Mouse (Mus musculus): Measurements from ENCODE around the gene Helz. TPM values are rescaled to one million over a fixed set of nuclear protein-coding genes. Genes with fewer than 3 reads are reported as not detected.
"Not testable (repeated sequence)": the region's sequence is repeated elsewhere in the genome, so short reads cannot be mapped to it uniquely, and the experiment has no call there.

Gene Helz
- total RNA-seq, 1 experiment = 43.5 TPM

DNA sequence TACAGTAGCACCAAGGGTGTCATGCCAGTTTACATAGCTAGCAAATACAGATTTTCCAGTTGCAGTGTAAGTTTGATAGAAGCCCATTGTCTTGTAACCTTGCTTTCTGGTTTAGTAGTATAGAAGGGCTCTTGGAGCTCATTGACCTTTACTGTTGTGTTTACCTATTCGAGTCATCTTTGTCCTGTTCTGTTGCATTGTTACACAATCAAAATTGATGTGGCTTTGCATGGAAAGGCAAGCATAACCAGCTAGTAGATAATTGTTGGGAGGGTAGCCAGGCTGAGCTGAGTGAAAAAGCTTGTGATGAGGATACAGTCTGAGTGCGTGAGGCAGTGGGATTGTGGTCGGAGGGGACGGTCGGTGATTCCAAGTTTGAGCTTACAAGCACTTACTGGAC is 12.1 kb downstream of the Helz start:
- H3K9me3 ChIP-seq (ENCODE audit: control insufficient read depth, insufficient read depth, low read depth, low read length) = no peaks in the 10 kb centered on the region
- H3K4me1 ChIP-seq (ENCODE audit: control insufficient read depth in 2 of 2, insufficient read depth in 2 of 2, low read length in 2 of 2, poor library complexity in 1 of 2) = peaks cover 0 to 3% of the 10 kb centered on the region in 2 experiments; a peak in 2 of 4 replicates
- H3K36me3 ChIP-seq (ENCODE audit: control insufficient read depth, insufficient read depth, low read length, poor library complexity, severe bottlenecking) = peaks cover 32% of the 10 kb centered on the region
- in situ Hi-C loops (cut with MboI; ENCODE audit: low sequenced_read_pairs in 2 of 2, unreplicated experiment in 2 of 2) = no loop called here
- no peak overlapping the region for H3K4me3 ChIP-seq (ENCODE audit: insufficient read depth in 1 of 2, low read depth in 1 of 2, low read length in 2 of 2, poor library complexity in 1 of 2, severe bottlenecking in 1 of 2)
- TF ChIP-seq ZNF384 (IDR thresholded peaks at IDR 0.05; ENCODE audit: low read depth, low read length) (no peak), MAFK (IDR thresholded peaks at IDR 0.05; ENCODE audit: insufficient read depth, low read depth, low read length) (no peak), HCFC1 (IDR thresholded peaks at IDR 0.05; ENCODE audit: borderline replicate concordance, insufficient read depth, low read length) (no peak), CHD2 (IDR thresholded peaks at IDR 0.05; ENCODE audit: low read depth, low read length) (no peak), ZC3H11A (IDR thresholded peaks at IDR 0.05; ENCODE audit: borderline replicate concordance, low read depth, low read length) (no peak)
- DNase-seq (ENCODE audit: low read depth, low spot score) = no peak
- no peak overlapping the region for H3K27ac ChIP-seq (ENCODE audit: insufficient read depth, low read depth, low read length, poor library complexity, severe bottlenecking)
- H3K9ac ChIP-seq (ENCODE audit: insufficient read depth, low read depth, low read length, poor library complexity, severe bottlenecking) = no peak overlapping the region

DNA sequence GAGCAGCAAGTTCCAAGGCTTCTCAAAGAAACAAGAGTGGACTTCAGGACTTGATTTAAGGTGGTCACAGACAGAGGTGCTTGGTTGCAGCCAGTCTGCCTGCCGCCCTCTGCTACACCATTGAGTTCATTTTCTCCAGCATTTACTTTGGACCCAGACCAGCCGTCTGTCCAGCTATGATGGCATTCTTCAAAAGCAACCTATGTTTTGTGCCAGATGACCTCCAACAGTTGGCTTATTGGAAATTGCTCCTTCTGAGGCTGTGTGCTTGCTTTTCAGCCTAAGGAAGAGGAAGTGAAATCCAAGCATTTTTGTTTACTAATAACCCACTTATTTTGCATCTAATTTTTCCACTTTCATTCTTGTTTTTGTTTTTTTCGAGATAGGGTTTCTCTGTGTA is 19.7 kb downstream of the Helz start:
- no peak for DNase-seq (ENCODE audit: low read depth, low spot score)
- in situ Hi-C loops (cut with MboI; ENCODE audit: low sequenced_read_pairs in 2 of 2, unreplicated experiment in 2 of 2) = no loop called here
- TF ChIP-seq MAFK (IDR thresholded peaks at IDR 0.05; ENCODE audit: insufficient read depth, low read depth, low read length) = no peak
- no peak for TF ChIP-seq HCFC1 (IDR thresholded peaks at IDR 0.05; ENCODE audit: borderline replicate concordance, insufficient read depth, low read length)
- no peak for TF ChIP-seq CHD2 (IDR thresholded peaks at IDR 0.05; ENCODE audit: low read depth, low read length)
- TF ChIP-seq ZNF384 (IDR thresholded peaks at IDR 0.05; ENCODE audit: low read depth, low read length) = no peak
- no peak for TF ChIP-seq ZC3H11A (IDR thresholded peaks at IDR 0.05; ENCODE audit: borderline replicate concordance, low read depth, low read length)
- no peak overlapping the region for H3K4me3 ChIP-seq (ENCODE audit: insufficient read depth in 1 of 2, low read depth in 1 of 2, low read length in 2 of 2, poor library complexity in 1 of 2, severe bottlenecking in 1 of 2)
- H3K27ac ChIP-seq (ENCODE audit: insufficient read depth, low read depth, low read length, poor library complexity, severe bottlenecking) = no peak overlapping the region
- H3K9me3 ChIP-seq (ENCODE audit: control insufficient read depth, insufficient read depth, low read depth, low read length) = 0 out of 2 replicates have a peak, but pooled peaks cover 3% of the 10 kb centered on the region
- no peaks in the 10 kb centered on the region for H3K4me1 ChIP-seq (ENCODE audit: control insufficient read depth in 2 of 2, insufficient read depth in 2 of 2, low read length in 2 of 2, poor library complexity in 1 of 2)
- no peak overlapping the region for H3K9ac ChIP-seq (ENCODE audit: insufficient read depth, low read depth, low read length, poor library complexity, severe bottlenecking)
- H3K36me3 ChIP-seq (ENCODE audit: control insufficient read depth, insufficient read depth, low read length, poor library complexity, severe bottlenecking) = peaks cover 33% of the 10 kb centered on the region

DNA sequence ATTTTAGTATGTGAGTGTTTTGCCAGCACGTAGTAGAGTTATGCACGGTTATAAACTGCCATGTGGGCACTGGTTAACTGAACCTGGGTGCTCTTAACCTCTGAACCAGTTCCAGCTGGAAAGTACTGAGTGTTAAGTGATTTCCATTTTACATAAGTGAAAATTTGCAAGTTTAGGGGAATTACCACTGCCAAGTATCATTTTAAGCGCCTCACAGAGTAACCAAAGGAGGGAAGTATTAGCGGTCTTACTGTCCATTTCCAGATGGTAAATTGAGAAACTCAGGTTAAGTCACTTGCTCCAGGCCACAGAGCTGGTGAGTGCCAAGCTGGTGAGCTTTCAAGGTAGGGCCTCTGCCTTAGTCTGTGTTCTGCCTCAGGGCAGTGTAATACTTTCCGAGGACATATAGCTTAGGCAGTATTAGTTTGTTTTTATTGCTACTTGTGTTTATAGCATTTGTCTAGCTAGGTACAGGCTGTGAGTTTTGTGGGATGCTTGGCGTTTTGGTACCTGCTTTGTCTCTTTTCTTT is 20.8 kb downstream of the Helz start:
- Histone ChIP-seq H3K36me3 (ENCODE audit: control insufficient read depth, insufficient read depth, low read length, poor library complexity, severe bottlenecking) (peaks cover 32% of the 10 kb centered on the region), H3K4me1 (ENCODE audit: control insufficient read depth in 2 of 2, insufficient read depth in 2 of 2, low read length in 2 of 2, poor library complexity in 1 of 2) (peaks cover 0 to 2% of the 10 kb centered on the region in 2 experiments; a peak in 1 of 4 replicates), H3K9me3 (ENCODE audit: control insufficient read depth, insufficient read depth, low read depth, low read length) (0 out of 2 replicates have a peak, but pooled peaks cover 3% of the 10 kb centered on the region), H3K9ac (ENCODE audit: insufficient read depth, low read depth, low read length, poor library complexity, severe bottlenecking) (no peak overlapping the region), H3K4me3 (ENCODE audit: insufficient read depth in 1 of 2, low read depth in 1 of 2, low read length in 2 of 2, poor library complexity in 1 of 2, severe bottlenecking in 1 of 2) (no peak overlapping the region), H3K27ac (ENCODE audit: insufficient read depth, low read depth, low read length, poor library complexity, severe bottlenecking) (no peak overlapping the region)
- TF ChIP-seq ZNF384 (IDR thresholded peaks at IDR 0.05; ENCODE audit: low read depth, low read length) = no peak
- no peak for TF ChIP-seq MAFK (IDR thresholded peaks at IDR 0.05; ENCODE audit: insufficient read depth, low read depth, low read length)
- no peak for TF ChIP-seq HCFC1 (IDR thresholded peaks at IDR 0.05; ENCODE audit: borderline replicate concordance, insufficient read depth, low read length)
- no peak for TF ChIP-seq ZC3H11A (IDR thresholded peaks at IDR 0.05; ENCODE audit: borderline replicate concordance, low read depth, low read length)
- no peak for TF ChIP-seq CHD2 (IDR thresholded peaks at IDR 0.05; ENCODE audit: low read depth, low read length)
- in situ Hi-C loops (cut with MboI; ENCODE audit: low sequenced_read_pairs in 2 of 2, unreplicated experiment in 2 of 2) = no loop called here
- DNase-seq (ENCODE audit: low read depth, low spot score) = no peak

DNA sequence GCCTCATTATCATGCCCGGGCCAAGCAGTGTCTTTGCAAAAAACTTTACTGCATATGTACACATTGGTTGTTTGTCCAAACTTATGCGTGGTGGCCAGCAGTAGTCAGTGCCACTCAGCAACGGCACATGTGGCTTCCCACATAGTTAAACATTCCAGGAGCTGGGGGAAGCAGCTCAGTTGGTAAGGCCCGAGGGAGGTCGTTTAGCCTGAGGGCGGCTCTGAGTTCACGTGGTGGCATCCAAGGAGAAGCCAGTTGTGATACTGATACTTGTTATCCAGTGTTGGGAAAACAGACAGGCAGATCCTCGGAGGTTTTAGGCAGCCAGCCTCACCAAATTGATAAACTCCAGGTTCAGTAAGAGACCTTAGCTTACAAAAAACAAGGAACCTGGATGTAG is 23.2 kb downstream of the Helz start:
- H3K4me3 ChIP-seq (ENCODE audit: insufficient read depth in 1 of 2, low read depth in 1 of 2, low read length in 2 of 2, poor library complexity in 1 of 2, severe bottlenecking in 1 of 2) = not testable (repeated sequence)

DNA sequence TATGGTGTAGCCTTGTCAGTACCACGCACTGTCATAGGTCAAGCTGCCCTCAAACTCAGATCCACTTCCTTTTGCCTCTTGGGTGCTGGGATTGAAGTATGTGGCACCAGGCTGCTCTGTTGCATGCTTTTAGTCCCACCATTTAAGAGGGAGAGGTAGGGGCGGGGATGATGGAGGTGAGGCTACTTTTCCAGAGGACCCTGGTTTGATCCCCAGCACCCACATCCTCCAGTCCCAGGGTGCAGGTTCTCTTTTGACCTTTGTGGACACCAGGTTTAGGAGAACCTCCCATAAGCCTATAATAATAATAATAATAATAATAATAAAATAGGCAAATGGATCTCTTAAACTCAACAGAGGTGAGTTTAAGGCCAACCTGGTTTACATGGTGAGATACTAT is 23.6 kb downstream of the Helz start:
- peaks cover 0 to 5% of the 10 kb centered on the region in 2 experiments; a peak in 1 of 4 replicates for H3K4me1 ChIP-seq (ENCODE audit: control insufficient read depth in 2 of 2, insufficient read depth in 2 of 2, low read length in 2 of 2, poor library complexity in 1 of 2)
- H3K27ac ChIP-seq (ENCODE audit: insufficient read depth, low read depth, low read length, poor library complexity, severe bottlenecking) = 0 out of 2 replicates have a peak overlapping the region, but pooled peaks have one; percentile 43
- no peak for DNase-seq (ENCODE audit: low read depth, low spot score)
- H3K36me3 ChIP-seq (ENCODE audit: control insufficient read depth, insufficient read depth, low read length, poor library complexity, severe bottlenecking) = peaks cover 43% of the 10 kb centered on the region
- in situ Hi-C loops (cut with MboI; ENCODE audit: low sequenced_read_pairs in 2 of 2, unreplicated experiment in 2 of 2) = no loop called here
- no peak overlapping the region for H3K4me3 ChIP-seq (ENCODE audit: insufficient read depth in 1 of 2, low read depth in 1 of 2, low read length in 2 of 2, poor library complexity in 1 of 2, severe bottlenecking in 1 of 2)
- H3K9ac ChIP-seq (ENCODE audit: insufficient read depth, low read depth, low read length, poor library complexity, severe bottlenecking) = no peak overlapping the region
- H3K9me3 ChIP-seq (ENCODE audit: control insufficient read depth, insufficient read depth, low read depth, low read length) = 0 out of 2 replicates have a peak, but pooled peaks cover 3% of the 10 kb centered on the region
- no peak for TF ChIP-seq ZC3H11A (IDR thresholded peaks at IDR 0.05; ENCODE audit: borderline replicate concordance, low read depth, low read length)
- TF ChIP-seq ZNF384 (IDR thresholded peaks at IDR 0.05; ENCODE audit: low read depth, low read length) = peak; percentile 70; the same call in 1 of the 2 replicates
- TF ChIP-seq CHD2 (IDR thresholded peaks at IDR 0.05; ENCODE audit: low read depth, low read length) = no peak
- TF ChIP-seq MAFK (IDR thresholded peaks at IDR 0.05; ENCODE audit: insufficient read depth, low read depth, low read length) = no peak

More for the DNA sequence above, 23.2 kb downstream of the Helz start:
- H3K9ac ChIP-seq (ENCODE audit: insufficient read depth, low read depth, low read length, poor library complexity, severe bottlenecking); in situ Hi-C loops (cut with MboI; ENCODE audit: low sequenced_read_pairs in 2 of 2, unreplicated experiment in 2 of 2); DNase-seq (ENCODE audit: low read depth, low spot score); H3K4me1 ChIP-seq (ENCODE audit: control insufficient read depth in 2 of 2, insufficient read depth in 2 of 2, low read length in 2 of 2, poor library complexity in 1 of 2); H3K27ac ChIP-seq (ENCODE audit: insufficient read depth, low read depth, low read length, poor library complexity, severe bottlenecking); H3K9me3 ChIP-seq (ENCODE audit: control insufficient read depth, insufficient read depth, low read depth, low read length): not testable (repeated sequence)
- H3K36me3 ChIP-seq (ENCODE audit: control insufficient read depth, insufficient read depth, low read length, poor library complexity, severe bottlenecking) = peaks cover 42% of the 10 kb centered on the region
